Mouse (Mus musculus) kidney, adult 2 months (tissue): ENCODE measurements around the gene Olfr1441.

Source experiments
- CTCF ChIP-seq: fragments of 200-500 bp; conservative IDR thresholded peaks from 2 replicates; pipeline ENCODE4 v1.5.1; 2011; ENCODE audit warnings: low read depth, mild to moderate bottlenecking, control low read depth, low read length, moderate library complexity, mixed read lengths; ENCODE audit not compliant: insufficient read depth, insufficient read length
- POLR2A ChIP-seq: fragments of 200-500 bp; IDR thresholded peaks from one replicate; pipeline ENCODE4 v1.6.1; 2011; ENCODE audit warnings: low read depth, low read length, control low read depth

DNA sequence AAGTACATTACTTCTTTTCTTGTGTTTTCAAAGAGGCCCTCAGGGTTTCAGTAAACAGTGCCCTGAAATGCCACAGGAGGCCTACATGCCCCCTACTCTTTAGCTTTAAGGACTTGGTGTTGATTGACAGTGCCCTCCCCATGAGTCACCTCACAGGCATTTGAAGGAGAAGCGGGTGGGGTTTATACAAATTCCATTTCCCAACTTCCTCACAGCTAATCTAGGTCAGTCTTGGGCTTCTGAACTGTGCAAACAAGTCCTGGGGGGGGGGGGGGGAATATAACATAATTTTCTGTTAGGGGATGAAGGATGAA is 46.4 kb downstream of the Olfr1441 start:
- no peak for TF ChIP-seq POLR2A
- no peak for TF ChIP-seq CTCF
